Mouse (Mus musculus): ENCODE measurements around the gene Ppcs.
A peak's percentile ranks its signal among the peaks of the same experiment; 100 is the strongest.

The Ppcs gene

GRCm38 (mm10) chr4:119417270-119417669 is 5.0 kb downstream of the Ppcs start:
- no peak for DNase-seq

GRCm38 (mm10) chr4:119415072-119415753 is 7.0 kb downstream of the Ppcs start, which contains the start of gene Ccdc30:
Ccdc30 (minus strand) TSS chr4:119415521.
- DNase-seq, result peak; percentile 76

- no peak for DNase-seq
These were observed 9.4 kb downstream of the Ppcs start for GRCm38 (mm10) chr4:119412791-119413190.

GRCm38 (mm10) chr4:119411877-119412650 is 10.2 kb downstream of the Ppcs start:
- no peak for DNase-seq

- no peak for DNase-seq
These were observed 18.8 kb downstream of the Ppcs start for GRCm38 (mm10) chr4:119403431-119403830.

GRCm38 (mm10) chr4:119400896-119401295 is 21.3 kb downstream of the Ppcs start:
- DNase-seq, result no peak

GRCm38 (mm10) chr4:119398751-119399150 is 23.5 kb downstream of the Ppcs start:
- no peak for DNase-seq

GRCm38 (mm10) chr4:119390369-119390768 is 31.9 kb downstream of the Ppcs start:
- DNase-seq, result peak in 1 of 2 experiments; percentile 2

GRCm38 (mm10) chr4:119389184-119389583 is 33.0 kb downstream of the Ppcs start:
- DNase-seq, result no peak

- DNase-seq, result no peak
These were observed 40.6 kb downstream of the Ppcs start for GRCm38 (mm10) chr4:119381471-119382190.

- no peak for DNase-seq
These were observed 52.8 kb downstream of the Ppcs start for GRCm38 (mm10) chr4:119369460-119369859.
